Mouse (Mus musculus) forebrain, embryonic 12.5 days (tissue): ENCODE measurements around the gene Ankmy1. TPM values are rescaled to one million over a fixed set of nuclear protein-coding genes. Genes with fewer than 3 reads are reported as not detected.

ENCODE experiments used
- ATAC-seq: fragments of 200-750 bp; cut with Nextera tagmentation; 2 replicates; pipeline ENCODE4 v1.8.0; 2017; ENCODE audit warnings: moderate TSS enrichment; ENCODE audit not compliant: low FRiP score
- H3K27ac ChIP-seq: fragments of 300-500 bp; sonication (generic); 2 replicates; pipeline ENCODE4 v1.5.1; 2016; ENCODE audit warnings: mild to moderate bottlenecking
- H3K27me3 ChIP-seq: fragments of 300-500 bp; sonication (generic); 2 replicates; pipeline ENCODE4 v1.6.1; 2016; ENCODE audit warnings: mild to moderate bottlenecking
- H3K36me3 ChIP-seq: fragments of 300-500 bp; sonication (generic); replicated peaks from 2 replicates; pipeline ENCODE4 v1.6.1; 2016; ENCODE audit warnings: mild to moderate bottlenecking
- H3K4me1 ChIP-seq: fragments of 300-500 bp; sonication (generic); 2 replicates; pipeline ENCODE4 v1.6.1; 2016
- H3K4me2 ChIP-seq: fragments of 300-500 bp; sonication (generic); 2 replicates; pipeline ENCODE4 v1.6.1; 2016; ENCODE audit warnings: mild to moderate bottlenecking, moderate library complexity
- H3K4me3 ChIP-seq: fragments of 300-500 bp; sonication (generic); replicated peaks from 2 replicates; pipeline ENCODE4 v1.5.1; 2016; ENCODE audit warnings: mild to moderate bottlenecking
- H3K9ac ChIP-seq: fragments of 300-500 bp; sonication (generic); 2 replicates; pipeline ENCODE4 v1.6.1; 2016; ENCODE audit warnings: mild to moderate bottlenecking
- H3K9me3 ChIP-seq: fragments of 300-500 bp; sonication (generic); 2 replicates; pipeline ENCODE4 v1.6.1; 2016
- WGBS: fragments of 180-500 bp; shearing (Covaris S2); methylation state at CpG from one replicate; pipeline ENCODE4 v1.1.7; 2016; 5-methylcytosine and 5-hydroxymethylcytosine counted together
- polyA plus RNA-seq: library from polyadenylated mRNA; unstranded; fragments of >200 nt; fragmentation: Nextera tagmentation; extraction: Ambion mirVana; gene quantifications from 2 replicates; pipeline ENCODE4 v1.2.1, GENCODE M21; 2016

Gene Ankmy1
- polyA plus RNA-seq, 1 experiment from 2014 or later, result 1.1 TPM

DNA sequence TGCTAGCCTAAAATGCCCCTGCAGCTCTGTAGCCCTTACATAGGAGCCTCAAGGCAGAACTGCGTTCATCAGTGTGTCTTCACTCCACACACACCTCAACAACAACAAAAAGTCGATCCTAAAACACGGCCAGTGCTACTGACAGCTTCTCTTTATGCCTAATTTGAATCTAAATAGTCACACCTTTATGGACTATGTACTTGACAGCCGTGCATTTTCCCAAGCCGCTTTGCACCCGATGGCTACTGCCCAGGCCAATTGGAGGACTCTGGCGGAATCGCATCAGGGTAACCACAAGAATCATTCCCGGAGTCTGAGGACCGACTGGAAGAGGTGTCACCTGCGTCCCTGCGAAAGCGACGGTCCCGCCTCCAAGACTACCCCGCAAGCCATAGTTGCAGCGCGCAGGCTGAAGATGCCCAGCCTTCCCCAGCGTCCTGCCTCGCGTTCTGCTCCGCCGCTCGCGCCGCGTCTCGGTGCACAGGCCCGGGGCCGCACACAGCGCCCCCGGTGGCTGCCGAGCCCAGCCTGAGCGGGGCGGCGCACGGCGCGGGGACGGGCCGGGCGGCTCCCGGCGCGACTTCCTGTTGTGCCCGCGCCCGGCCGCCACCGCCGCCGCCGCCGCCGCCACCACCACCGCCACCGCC is 7.7 kb upstream of the Ankmy1 start, which contains the start of gene Rnpepl1:
Gene Rnpepl1, plus strand, starts transcription at position 545 of the 647 bp plus-strand sequence.
- peaks cover 17% of the 10 kb centered on the region for H3K36me3 ChIP-seq
- peaks cover 47% of the 10 kb centered on the region for H3K4me1 ChIP-seq
- H3K27ac ChIP-seq, result peak within 1 kb of the TSS; percentile 91
- peak within 1 kb of the TSS; percentile 87 for H3K4me3 ChIP-seq
- H3K9me3 ChIP-seq, result no peaks in the 10 kb centered on the region
- H3K4me2 ChIP-seq, result peak within 1 kb of the TSS; percentile 96
- peak; percentile 78 for ATAC-seq
- under 1% methylated on average over 28 of the region's 57 CpGs for WGBS
- H3K9ac ChIP-seq, result peak within 1 kb of the TSS; percentile 95
- peaks cover 10% of the 10 kb centered on the region for H3K27me3 ChIP-seq

DNA sequence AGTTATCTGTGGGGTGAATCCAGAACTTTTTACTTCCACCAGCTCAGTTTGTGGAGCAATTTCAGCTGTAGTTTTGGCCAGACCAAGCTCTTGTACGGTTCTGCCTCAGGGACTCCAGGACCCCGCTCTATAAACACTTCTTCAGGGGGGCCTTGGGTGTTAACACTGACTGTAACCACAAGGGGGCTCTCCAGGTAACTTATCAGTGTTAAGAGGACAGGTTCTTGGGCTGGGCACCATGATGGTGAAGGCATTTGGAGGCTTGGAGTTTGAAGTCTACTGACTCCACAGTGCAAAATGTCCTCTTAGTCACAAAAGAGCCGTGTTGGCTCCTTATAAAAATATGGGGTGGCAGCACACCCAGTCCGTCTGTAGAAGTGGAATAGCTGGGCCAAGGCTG is 6.4 kb upstream of the Ankmy1 start:
- H3K9ac ChIP-seq, result no peak overlapping the region
- H3K4me2 ChIP-seq, result no peak overlapping the region
- H3K36me3 ChIP-seq, result peaks cover 4% of the 10 kb centered on the region; the same call in 1 of the 2 replicates
- H3K4me1 ChIP-seq, result peaks cover 47% of the 10 kb centered on the region
- H3K27ac ChIP-seq, result no peak overlapping the region
- no peak overlapping the region for H3K4me3 ChIP-seq
- WGBS, result 71% methylated on average over 4 of the region's 4 CpGs
- ATAC-seq, result no peak
- peaks cover 10% of the 10 kb centered on the region for H3K27me3 ChIP-seq
- no peaks in the 10 kb centered on the region for H3K9me3 ChIP-seq

DNA sequence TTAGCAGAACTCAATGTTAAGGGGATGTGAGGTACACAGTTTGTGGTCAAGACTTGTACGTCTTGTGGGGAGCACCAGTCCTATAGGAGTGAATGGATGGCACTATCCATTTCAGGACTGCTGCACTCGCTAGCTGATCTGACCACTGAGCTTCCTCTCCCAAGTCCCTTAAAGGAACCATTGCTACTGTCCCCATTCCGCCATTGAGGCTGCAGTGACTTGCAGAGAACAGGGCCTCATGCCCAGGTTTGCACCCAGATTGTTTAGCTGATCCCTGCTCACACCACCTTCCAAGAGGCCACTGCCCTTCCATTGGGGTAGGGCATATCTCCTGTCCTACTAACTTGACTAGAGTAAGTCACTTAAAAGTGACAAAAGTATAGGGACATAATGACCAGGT is 6.0 kb upstream of the Ankmy1 start:
- WGBS, result 96% methylated on average over 3 of the region's 3 CpGs
- Histone ChIP-seq H3K4me1 (peaks cover 45% of the 10 kb centered on the region), H3K4me3 (no peak overlapping the region)

DNA sequence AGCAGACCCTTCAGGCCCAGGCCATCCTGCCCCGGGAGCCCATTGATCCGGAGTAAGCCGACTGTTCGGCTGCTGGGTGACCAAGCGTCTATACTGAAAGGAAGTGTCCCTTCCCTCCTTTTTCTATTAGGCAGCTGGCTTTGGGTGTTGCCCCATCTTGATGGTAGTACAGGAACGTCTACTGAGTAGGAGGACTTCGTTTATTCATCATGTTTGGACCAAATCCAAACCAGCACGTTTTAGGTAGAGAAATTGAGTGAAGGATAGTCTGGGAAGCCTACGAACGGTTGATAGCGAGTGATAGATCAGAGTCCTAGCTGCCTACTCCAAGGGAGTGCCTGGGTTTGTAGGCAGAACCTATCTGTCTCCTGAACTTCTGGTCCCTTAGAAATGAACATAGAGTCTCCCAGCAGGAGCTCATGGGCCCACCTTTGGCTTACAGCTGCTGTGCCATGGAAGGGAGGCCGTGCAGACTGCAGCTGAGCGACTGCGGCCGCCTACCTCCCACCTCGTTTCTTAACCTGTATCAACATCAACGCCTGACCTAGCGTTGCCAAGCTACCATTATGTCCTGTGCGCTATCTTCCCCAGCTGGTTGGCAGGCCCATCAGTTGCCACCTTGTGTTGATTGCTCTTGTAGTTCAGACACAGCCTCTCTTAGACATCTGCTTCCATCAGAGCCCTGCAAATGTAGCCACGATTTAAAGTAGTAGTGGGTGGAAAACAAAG is 5.1 kb upstream of the Ankmy1 start:
- 45% methylated on average over 20 of the region's 20 CpGs for WGBS
- H3K4me1 ChIP-seq, result peaks cover 47% of the 10 kb centered on the region
- H3K27ac ChIP-seq, result peak overlapping the region; percentile 89

More for the DNA sequence above, 6.0 kb upstream of the Ankmy1 start:
- H3K9me3 ChIP-seq, result no peaks in the 10 kb centered on the region
- H3K27me3 ChIP-seq, result peaks cover 10% of the 10 kb centered on the region
- H3K36me3 ChIP-seq, result no peaks in the 10 kb centered on the region
- H3K27ac ChIP-seq, result no peak overlapping the region
- no peak for ATAC-seq
- no peak overlapping the region for H3K4me2 ChIP-seq
- no peak overlapping the region for H3K9ac ChIP-seq

DNA sequence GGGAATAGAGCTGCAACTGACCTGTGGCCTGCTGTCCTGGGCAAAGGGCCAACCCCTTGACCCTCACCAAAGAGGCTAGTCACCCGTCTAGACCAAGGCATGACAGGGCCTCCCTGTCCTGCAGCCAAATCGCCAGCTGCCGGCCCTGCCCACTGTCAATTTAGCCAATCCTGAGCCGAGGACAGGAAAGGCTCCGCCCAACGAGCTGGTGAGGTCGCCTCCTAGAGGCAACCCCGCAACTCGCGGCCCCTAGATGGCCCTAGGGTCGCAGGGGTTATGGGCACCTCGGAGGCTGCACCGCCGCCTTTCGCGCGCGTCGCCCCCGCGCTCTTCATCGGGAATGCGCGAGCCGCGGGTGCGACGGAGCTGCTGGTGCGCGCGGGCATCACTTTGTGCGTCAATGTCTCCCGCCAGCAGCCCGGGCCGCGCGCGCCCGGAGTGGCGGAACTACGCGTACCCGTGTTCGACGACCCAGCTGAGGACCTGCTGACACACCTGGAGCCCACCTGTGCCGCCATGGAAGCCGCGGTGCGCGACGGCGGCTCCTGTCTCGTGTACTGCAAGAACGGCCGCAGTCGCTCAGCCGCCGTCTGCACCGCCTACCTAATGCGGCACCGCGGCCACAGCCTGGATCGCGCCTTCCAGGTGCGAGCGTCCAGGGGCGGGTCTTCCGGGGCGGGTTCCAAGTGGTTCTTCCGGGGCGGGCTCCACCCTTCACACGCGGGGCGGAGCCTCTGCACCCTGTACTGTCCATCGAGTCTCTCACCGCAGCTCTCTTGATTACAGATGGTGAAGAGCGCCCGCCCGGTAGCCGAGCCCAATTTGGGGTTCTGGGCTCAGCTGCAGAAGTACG is 4.3 kb upstream of the Ankmy1 start, which contains the start of gene Dusp28:
Gene Dusp28, plus strand, starts transcription at position 203 of the 853 bp plus-strand sequence.
- no peaks in the 10 kb centered on the region for H3K9me3 ChIP-seq
- peak; percentile 89 for ATAC-seq
- H3K27me3 ChIP-seq, result peaks cover 10% of the 10 kb centered on the region
- peak within 1 kb of the TSS; percentile 89 for H3K27ac ChIP-seq
- peak within 1 kb of the TSS; percentile 60 for H3K4me2 ChIP-seq
- H3K36me3 ChIP-seq, result no peaks in the 10 kb centered on the region
- H3K4me3 ChIP-seq, result peak within 1 kb of the TSS; percentile 77
- peaks cover 45% of the 10 kb centered on the region for H3K4me1 ChIP-seq
- under 1% methylated on average over 80 of the region's 81 CpGs for WGBS
- H3K9ac ChIP-seq, result peak within 1 kb of the TSS; percentile 71

More for the DNA sequence above, 5.1 kb upstream of the Ankmy1 start:
- Histone ChIP-seq H3K4me3 (peak overlapping the region; percentile 77), H3K27me3 (peaks cover 10% of the 10 kb centered on the region), H3K36me3 (no peaks in the 10 kb centered on the region), H3K9me3 (no peaks in the 10 kb centered on the region), H3K9ac (peak overlapping the region; percentile 71), H3K4me2 (peak overlapping the region; percentile 60)
- ATAC-seq, result no peak

DNA sequence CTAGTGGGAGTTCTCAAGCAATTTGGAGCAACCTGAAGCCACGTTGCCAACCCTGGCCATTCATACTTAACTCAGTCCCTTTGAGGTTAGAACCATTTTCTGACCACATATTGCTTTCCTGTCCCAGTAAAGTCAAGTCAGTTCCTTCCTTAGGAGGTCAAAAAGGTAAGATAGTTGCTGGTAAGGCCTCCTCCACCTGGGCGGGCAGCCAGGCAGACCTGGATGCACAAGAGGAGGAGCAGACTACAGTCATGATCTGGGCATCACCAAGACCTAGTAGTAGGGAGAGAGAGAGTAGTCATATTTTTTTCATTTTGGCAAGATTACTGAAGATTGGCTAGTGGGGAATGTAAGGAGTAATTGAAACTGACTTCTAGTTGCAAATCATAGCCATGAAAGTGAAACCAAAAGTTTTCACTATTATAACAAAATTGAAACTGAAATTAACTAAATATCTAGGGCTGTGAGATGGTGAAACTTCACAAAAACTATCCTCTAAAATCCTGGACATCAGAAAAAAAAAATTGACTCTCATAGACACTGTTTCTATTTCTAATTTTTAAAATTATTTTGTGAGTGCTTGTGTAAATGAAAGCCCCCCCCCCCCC is 3.1 kb upstream of the Ankmy1 start:
- no peak overlapping the region for H3K4me3 ChIP-seq
- no peak for ATAC-seq
- WGBS, result 84% methylated on average over 2 of the region's 2 CpGs
- peaks cover 37% of the 10 kb centered on the region for H3K4me1 ChIP-seq
- H3K27me3 ChIP-seq, result peaks cover 10% of the 10 kb centered on the region
- H3K27ac ChIP-seq, result no peak overlapping the region
- no peak overlapping the region for H3K9ac ChIP-seq
- no peak overlapping the region for H3K4me2 ChIP-seq
- no peaks in the 10 kb centered on the region for H3K9me3 ChIP-seq
- H3K36me3 ChIP-seq, result no peaks in the 10 kb centered on the region

DNA sequence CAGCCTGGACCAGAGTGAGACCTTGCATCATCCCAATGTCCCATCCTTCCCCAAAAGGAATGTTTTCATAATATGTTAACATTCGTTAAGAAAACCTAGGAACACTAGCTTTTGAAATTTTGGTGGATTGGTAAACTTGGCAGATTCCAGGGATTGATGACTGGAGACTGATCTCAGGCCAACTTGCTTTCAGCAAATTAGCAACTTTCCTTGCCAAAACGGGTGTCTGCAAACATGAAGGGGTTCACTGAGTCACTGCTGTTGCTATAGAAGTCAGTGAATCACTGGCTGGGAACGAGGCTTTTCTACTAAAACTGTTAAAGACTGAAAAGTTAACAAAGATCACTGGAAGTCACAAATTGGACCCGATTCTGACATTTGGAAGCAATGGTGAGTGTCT is 921 bp upstream of the Ankmy1 start:
- H3K4me2 ChIP-seq, result no peak overlapping the region
- 78% methylated on average over 4 of the region's 4 CpGs for WGBS
- H3K9me3 ChIP-seq, result no peaks in the 10 kb centered on the region
- ATAC-seq, result no peak
- no peaks in the 10 kb centered on the region for H3K36me3 ChIP-seq
- no peak overlapping the region for H3K9ac ChIP-seq
- no peak overlapping the region for H3K4me3 ChIP-seq
- peaks cover 8% of the 10 kb centered on the region for H3K27me3 ChIP-seq
- H3K27ac ChIP-seq, result no peak overlapping the region
- H3K4me1 ChIP-seq, result peaks cover 26% of the 10 kb centered on the region

DNA sequence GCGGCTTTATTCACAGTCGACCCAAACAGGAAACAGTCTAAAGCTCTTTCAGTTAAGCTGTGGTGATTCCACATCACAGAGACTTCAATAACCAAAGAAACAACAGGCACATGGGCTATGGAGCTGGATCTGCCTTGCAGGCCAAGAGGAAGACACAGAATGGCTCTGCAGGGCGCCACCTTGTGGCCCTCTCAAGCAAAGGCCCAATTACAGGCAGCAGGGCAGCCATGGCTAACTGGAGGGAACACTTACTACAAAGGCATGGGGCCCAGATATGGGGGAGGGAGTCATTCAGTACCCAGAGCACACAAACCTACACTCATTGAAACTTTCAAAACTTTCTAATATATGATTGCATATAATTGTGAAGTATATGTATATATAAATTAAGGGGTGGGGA is 7.6 kb downstream of the Ankmy1 start:
- H3K4me3 ChIP-seq, result no peak overlapping the region
- 12% methylated on average over 3 of the region's 3 CpGs for WGBS
- H3K9ac ChIP-seq, result no peak overlapping the region
- H3K4me2 ChIP-seq, result no peak overlapping the region
- H3K36me3 ChIP-seq, result no peaks in the 10 kb centered on the region
- ATAC-seq, result peak; percentile 55
- H3K9me3 ChIP-seq, result no peaks in the 10 kb centered on the region
- no peaks in the 10 kb centered on the region for H3K4me1 ChIP-seq
- no peak overlapping the region for H3K27ac ChIP-seq
- H3K27me3 ChIP-seq, result peaks cover 9% of the 10 kb centered on the region

DNA sequence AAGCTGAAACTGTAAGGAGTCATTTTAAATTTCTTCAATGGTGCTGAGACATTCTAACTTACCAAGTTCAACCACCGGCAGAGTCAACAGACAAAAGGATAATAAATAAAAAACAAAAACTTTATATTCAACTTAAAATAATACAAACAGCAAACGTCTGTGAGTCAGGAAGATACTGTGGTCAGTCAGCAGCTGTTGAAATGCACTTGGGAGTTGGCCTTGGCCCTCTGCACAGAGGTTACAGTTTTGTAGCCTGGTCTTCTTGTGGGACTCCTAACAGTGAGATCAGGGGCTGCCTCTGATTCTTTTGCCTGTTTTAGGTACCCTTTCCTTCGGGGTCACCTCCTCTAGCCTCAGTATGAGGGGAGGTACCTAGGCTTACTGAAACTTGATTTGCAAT is 8.8 kb downstream of the Ankmy1 start:
- no peaks in the 10 kb centered on the region for H3K9me3 ChIP-seq
- H3K36me3 ChIP-seq, result no peaks in the 10 kb centered on the region
- no peaks in the 10 kb centered on the region for H3K4me1 ChIP-seq
- H3K27me3 ChIP-seq, result peaks cover 8% of the 10 kb centered on the region
- ATAC-seq, result no peak
- no peak overlapping the region for H3K9ac ChIP-seq
- H3K4me3 ChIP-seq, result no peak overlapping the region
- 74% methylated on average over 3 of the region's 3 CpGs for WGBS
- no peak overlapping the region for H3K4me2 ChIP-seq
- no peak overlapping the region for H3K27ac ChIP-seq

DNA sequence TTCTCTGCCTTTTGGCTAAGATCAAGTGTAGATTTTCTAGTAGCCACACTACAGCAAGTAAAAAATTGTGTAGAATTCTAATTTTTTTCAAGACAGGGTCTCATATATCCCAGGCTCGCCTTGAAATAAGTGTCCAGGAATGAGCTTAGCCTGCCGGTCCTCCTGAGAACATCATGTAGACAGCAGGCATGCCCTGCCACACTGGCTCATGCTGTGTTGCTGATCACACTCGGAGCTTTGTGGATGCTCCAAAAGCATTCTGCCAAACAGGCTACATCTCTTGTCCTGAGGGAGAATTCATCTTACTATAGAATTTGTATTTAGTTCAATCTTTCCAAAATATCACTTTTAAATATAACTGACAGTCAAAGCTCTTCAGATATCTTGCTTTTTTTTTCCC is 9.9 kb downstream of the Ankmy1 start:
- H3K4me1 ChIP-seq, result no peaks in the 10 kb centered on the region
- no peaks in the 10 kb centered on the region for H3K36me3 ChIP-seq
- no peak overlapping the region for H3K9ac ChIP-seq
- H3K27me3 ChIP-seq, result peaks cover 8% of the 10 kb centered on the region
- H3K4me3 ChIP-seq, result no peak overlapping the region
- no peak overlapping the region for H3K4me2 ChIP-seq
- 81% methylated on average over 3 of the region's 3 CpGs for WGBS
- no peak for ATAC-seq
- H3K9me3 ChIP-seq, result no peaks in the 10 kb centered on the region
- H3K27ac ChIP-seq, result no peak overlapping the region

DNA sequence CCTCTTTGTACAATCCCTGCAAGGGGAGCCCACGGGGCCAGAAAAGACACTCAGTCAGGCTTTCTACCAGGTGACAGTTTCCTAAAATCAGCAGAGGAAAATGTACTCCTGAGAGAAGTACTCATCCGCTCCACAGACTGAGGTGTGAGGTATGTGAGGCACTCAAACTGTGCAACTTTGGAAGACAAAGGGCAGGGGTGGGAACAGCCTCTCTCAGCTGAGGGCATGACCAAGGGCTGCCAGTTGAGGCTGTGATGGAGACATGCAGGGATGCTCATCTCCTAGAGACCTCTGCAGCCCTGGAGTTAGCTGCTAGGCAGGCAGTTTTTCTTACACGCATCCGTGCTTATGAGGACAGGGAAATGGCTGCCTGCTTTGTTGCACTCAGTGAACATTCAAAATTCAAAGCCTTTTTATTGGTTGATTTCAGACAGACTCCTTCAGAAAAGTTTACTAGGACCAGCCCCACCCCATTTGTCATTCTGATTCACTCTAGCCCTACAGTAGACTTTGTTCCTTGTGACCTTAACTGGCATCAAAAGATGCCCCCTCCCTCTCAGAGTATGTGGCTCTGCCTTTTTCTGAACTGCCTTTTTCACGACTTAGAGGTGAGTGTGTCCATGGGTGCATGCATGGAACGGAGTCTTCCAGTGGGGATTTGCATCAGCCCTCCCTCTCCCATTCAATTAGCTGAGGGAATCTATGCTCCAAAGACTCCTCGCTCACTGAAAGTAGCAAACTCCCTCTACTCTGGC is 13.6 kb downstream of the Ankmy1 start:
- Histone ChIP-seq H3K9me3 (no peaks in the 10 kb centered on the region), H3K27me3 (no peaks in the 10 kb centered on the region; the same call in 1 of the 2 replicates), H3K36me3 (no peaks in the 10 kb centered on the region), H3K4me2 (no peak overlapping the region), H3K4me3 (no peak overlapping the region), H3K9ac (no peak overlapping the region), H3K27ac (no peak overlapping the region), H3K4me1 (no peaks in the 10 kb centered on the region)
- ATAC-seq, result no peak
- 79% methylated on average over 7 of the region's 7 CpGs for WGBS
